Mouse (Mus musculus): ENCODE measurements around the gene Gm853. TPM values are rescaled to one million over a fixed set of nuclear protein-coding genes. Genes with fewer than 3 reads are reported as not detected.

Gene Gm853
- polyA plus RNA-seq, 1 experiment = not detected

GRCm38 (mm10) chr4:130173911-130174311, 48.3 kb downstream of the Gm853 start:
- H3K27ac ChIP-seq (ENCODE audit: insufficient read depth, low read length) = peak overlapping the region; percentile 77
- no peak for TF ChIP-seq CTCF (IDR thresholded peaks at IDR 0.05; ENCODE audit: extremely low read depth, insufficient read depth, insufficient read length, insufficient replicate concordance)
- TF ChIP-seq POLR2A (IDR thresholded peaks at IDR 0.05; ENCODE audit: low read depth, low read length) = no peak
- 71% methylated on average over 19 of the region's 19 CpGs for WGBS
- no peaks in the 10 kb centered on the region for H3K27me3 ChIP-seq (ENCODE audit: control insufficient read depth, insufficient read depth, low read length)
- H3K4me1 ChIP-seq (ENCODE audit: control insufficient read depth, insufficient read depth, insufficient read length) = no peaks in the 10 kb centered on the region
- H3K4me3 ChIP-seq (ENCODE audit: extremely low read depth, insufficient read depth, insufficient read length) = peak overlapping the region; percentile 53
- DNase-seq (ENCODE audit: low read depth in 1 of 2, low spot score in 2 of 2) = no peak
- H3K36me3 ChIP-seq (ENCODE audit: control insufficient read depth, insufficient read depth, low read length) = no peaks in the 10 kb centered on the region

- TF ChIP-seq POLR2A (IDR thresholded peaks at IDR 0.05; ENCODE audit: low read depth, low read length) (no peak), CTCF (IDR thresholded peaks at IDR 0.05; ENCODE audit: extremely low read depth, insufficient read depth, insufficient read length, insufficient replicate concordance) (no peak)
- Histone ChIP-seq H3K4me3 (ENCODE audit: extremely low read depth, insufficient read depth, insufficient read length) (peak overlapping the region; percentile 53), H3K4me1 (ENCODE audit: control insufficient read depth, insufficient read depth, insufficient read length) (no peaks in the 10 kb centered on the region), H3K36me3 (ENCODE audit: control insufficient read depth, insufficient read depth, low read length) (no peaks in the 10 kb centered on the region), H3K27me3 (ENCODE audit: control insufficient read depth, insufficient read depth, low read length) (no peaks in the 10 kb centered on the region), H3K27ac (ENCODE audit: insufficient read depth, low read length) (peak overlapping the region; percentile 77)
- 70% methylated on average over 11 of the region's 11 CpGs for WGBS
- no peak for DNase-seq (ENCODE audit: low read depth in 1 of 2, low spot score in 2 of 2)
These were observed 49.0 kb downstream of the Gm853 start for GRCm38 (mm10) chr4:130173060-130173822.

DNA sequence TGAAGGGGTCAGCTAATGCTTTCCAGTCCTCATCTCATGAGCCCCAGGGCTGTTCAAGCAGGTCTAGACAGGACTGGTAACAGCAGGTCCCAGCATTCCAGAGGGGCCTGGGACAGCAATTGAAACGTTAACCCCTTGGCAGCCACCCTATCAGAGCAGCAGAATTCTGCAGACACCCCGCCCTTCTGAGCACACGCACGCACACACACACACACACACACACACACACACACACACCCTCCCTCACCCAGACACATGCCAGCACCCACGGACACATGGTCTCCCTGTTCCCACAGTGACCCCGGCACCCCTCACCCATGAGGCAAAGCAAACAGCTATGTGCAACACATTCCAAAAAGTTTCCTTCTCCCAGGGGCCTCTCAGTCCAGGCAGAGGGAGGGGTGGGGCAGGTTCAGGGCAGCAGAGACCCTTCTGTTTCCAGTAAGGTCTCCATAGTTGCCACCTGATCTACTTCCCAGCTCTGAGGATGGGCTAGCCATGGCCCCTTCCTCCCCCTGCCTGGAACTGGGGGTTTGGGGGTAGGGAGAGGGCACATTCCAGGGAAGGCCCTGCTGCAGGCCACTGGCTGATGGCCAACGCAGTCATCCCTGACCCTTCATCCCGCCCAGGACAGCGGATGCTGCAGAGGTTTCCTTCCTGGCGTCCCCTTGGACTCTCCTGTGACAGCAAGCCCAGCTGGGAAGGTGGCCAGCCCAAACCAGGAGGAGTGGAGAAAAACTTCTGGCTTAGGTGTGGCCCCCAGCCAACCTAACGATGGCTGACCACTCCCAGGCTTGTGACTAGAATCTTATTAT, 50.0 kb downstream of the Gm853 start:
- no peak for DNase-seq (ENCODE audit: low read depth in 1 of 2, low spot score in 2 of 2)
- Histone ChIP-seq H3K4me1 (ENCODE audit: control insufficient read depth, insufficient read depth, insufficient read length) (no peaks in the 10 kb centered on the region), H3K36me3 (ENCODE audit: control insufficient read depth, insufficient read depth, low read length) (no peaks in the 10 kb centered on the region), H3K27ac (ENCODE audit: insufficient read depth, low read length) (peak overlapping the region; percentile 45; the same call in 1 of the 2 replicates), H3K27me3 (ENCODE audit: control insufficient read depth, insufficient read depth, low read length) (no peaks in the 10 kb centered on the region), H3K4me3 (ENCODE audit: extremely low read depth, insufficient read depth, insufficient read length) (no peak overlapping the region)
- 82% methylated on average over 11 of the region's 11 CpGs for WGBS
- TF ChIP-seq POLR2A (IDR thresholded peaks at IDR 0.05; ENCODE audit: low read depth, low read length) (no peak), CTCF (IDR thresholded peaks at IDR 0.05; ENCODE audit: extremely low read depth, insufficient read depth, insufficient read length, insufficient replicate concordance) (no peak)

DNA sequence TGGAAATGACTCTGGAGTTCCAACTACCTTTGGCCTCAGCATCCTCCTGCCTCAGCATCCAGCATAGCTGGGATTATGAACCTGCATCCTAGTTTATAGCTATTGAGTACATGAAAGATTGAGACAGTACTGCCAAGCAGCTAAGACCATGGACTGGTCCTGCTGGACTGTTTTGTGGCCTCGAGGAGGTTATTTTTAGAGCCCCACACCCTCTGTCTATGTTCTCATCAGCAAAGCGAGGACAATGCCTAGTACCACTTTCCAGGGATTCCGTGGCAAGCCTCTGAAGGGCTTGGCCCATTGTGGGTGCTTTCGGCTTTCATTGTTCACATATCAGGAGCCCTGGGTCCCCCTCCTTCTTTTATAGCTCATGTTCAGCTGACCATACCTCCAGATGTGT, 51.8 kb downstream of the Gm853 start:
- Histone ChIP-seq H3K27me3 (ENCODE audit: control insufficient read depth, insufficient read depth, low read length) (no peaks in the 10 kb centered on the region), H3K4me3 (ENCODE audit: extremely low read depth, insufficient read depth, insufficient read length) (no peak overlapping the region), H3K27ac (ENCODE audit: insufficient read depth, low read length) (no peak overlapping the region), H3K4me1 (ENCODE audit: control insufficient read depth, insufficient read depth, insufficient read length) (no peaks in the 10 kb centered on the region), H3K36me3 (ENCODE audit: control insufficient read depth, insufficient read depth, low read length) (no peaks in the 10 kb centered on the region)
- TF ChIP-seq POLR2A (IDR thresholded peaks at IDR 0.05; ENCODE audit: low read depth, low read length) (no peak), CTCF (IDR thresholded peaks at IDR 0.05; ENCODE audit: extremely low read depth, insufficient read depth, insufficient read length, insufficient replicate concordance) (no peak)
- no peak for DNase-seq (ENCODE audit: low read depth in 1 of 2, low spot score in 2 of 2)
- 86% methylated on average over 4 of the region's 4 CpGs for WGBS

GRCm38 (mm10) chr4:130169411-130169971, 52.7 kb downstream of the Gm853 start:
- Histone ChIP-seq H3K4me3 (ENCODE audit: extremely low read depth, insufficient read depth, insufficient read length) (no peak overlapping the region), H3K4me1 (ENCODE audit: control insufficient read depth, insufficient read depth, insufficient read length) (no peaks in the 10 kb centered on the region), H3K27ac (ENCODE audit: insufficient read depth, low read length) (no peak overlapping the region), H3K27me3 (ENCODE audit: control insufficient read depth, insufficient read depth, low read length) (no peaks in the 10 kb centered on the region), H3K36me3 (ENCODE audit: control insufficient read depth, insufficient read depth, low read length) (no peaks in the 10 kb centered on the region)
- no peak for TF ChIP-seq CTCF (IDR thresholded peaks at IDR 0.05; ENCODE audit: extremely low read depth, insufficient read depth, insufficient read length, insufficient replicate concordance)
- no peak for TF ChIP-seq POLR2A (IDR thresholded peaks at IDR 0.05; ENCODE audit: low read depth, low read length)
- 93% methylated on average over 16 of the region's 16 CpGs for WGBS
- DNase-seq (ENCODE audit: low read depth in 1 of 2, low spot score in 2 of 2) = no peak

DNA sequence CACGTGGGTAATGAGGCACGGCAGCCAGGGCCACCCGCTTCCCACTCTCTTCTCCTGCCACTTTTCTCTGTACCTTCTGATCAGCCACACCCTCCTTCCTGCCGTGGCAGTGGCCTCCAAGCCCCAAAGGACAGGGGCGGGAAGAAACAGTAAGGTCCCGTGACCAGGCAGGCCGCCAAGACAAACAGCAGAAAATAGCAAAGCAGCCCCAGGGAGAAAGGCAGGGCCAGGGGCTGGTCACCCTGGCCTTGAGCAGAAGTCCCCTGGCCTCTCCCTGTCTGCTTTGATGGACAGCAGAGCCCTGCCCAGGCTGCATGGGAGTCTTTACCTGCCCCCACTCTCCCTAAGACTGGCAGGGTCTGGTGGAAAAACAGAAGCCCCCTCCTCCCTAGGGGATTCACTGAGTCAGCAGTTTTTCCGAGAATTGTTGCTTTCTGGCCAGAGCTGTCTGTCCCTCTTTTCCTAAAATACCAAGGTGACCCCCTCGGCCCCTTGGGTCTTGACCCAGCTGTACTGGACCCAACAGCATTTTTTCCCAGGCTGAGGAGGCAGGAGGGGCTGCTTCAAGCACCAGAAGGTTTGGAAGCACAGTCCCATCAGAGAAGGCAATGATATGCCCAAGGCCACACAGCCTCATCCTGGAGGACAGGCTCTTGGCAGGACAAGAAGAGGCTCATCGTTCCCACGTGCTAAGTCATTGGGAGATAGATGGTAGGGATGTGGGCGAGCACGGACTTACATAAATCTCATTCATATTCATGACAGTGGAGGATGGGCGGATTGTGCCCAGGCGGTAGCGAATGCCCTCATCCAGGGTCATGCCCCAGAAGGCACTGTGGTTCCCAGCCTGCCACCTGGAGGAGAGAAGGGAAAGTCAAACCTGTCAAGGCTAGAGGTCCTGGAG, 53.7 kb downstream of the Gm853 start:
- WGBS = 35% methylated on average over 16 of the region's 16 CpGs
- no peaks in the 10 kb centered on the region for H3K36me3 ChIP-seq (ENCODE audit: control insufficient read depth, insufficient read depth, low read length)
- no peaks in the 10 kb centered on the region for H3K27me3 ChIP-seq (ENCODE audit: control insufficient read depth, insufficient read depth, low read length)
- DNase-seq (ENCODE audit: low read depth in 1 of 2, low spot score in 2 of 2) = peak in 1 of 2 experiments; percentile 12
- H3K4me3 ChIP-seq (ENCODE audit: extremely low read depth, insufficient read depth, insufficient read length) = no peak overlapping the region
- H3K4me1 ChIP-seq (ENCODE audit: control insufficient read depth, insufficient read depth, insufficient read length) = no peaks in the 10 kb centered on the region
- TF ChIP-seq POLR2A (IDR thresholded peaks at IDR 0.05; ENCODE audit: low read depth, low read length) (no peak), CTCF (IDR thresholded peaks at IDR 0.05; ENCODE audit: extremely low read depth, insufficient read depth, insufficient read length, insufficient replicate concordance) (no peak)
- peak overlapping the region; percentile 14; the same call in 1 of the 2 replicates for H3K27ac ChIP-seq (ENCODE audit: insufficient read depth, low read length)
